Mouse (Mus musculus) limb, embryonic 11.5 days (tissue): ENCODE data around the gene March8. TPM values are rescaled to one million over a fixed set of nuclear protein-coding genes. Genes with fewer than 3 reads are reported as not detected.

Source experiments
- polyA plus RNA-seq: library from polyadenylated mRNA; unstranded; fragments of >200 nt; fragmentation: Nextera tagmentation; extraction: Ambion mirVana; gene quantifications from 2 replicates; pipeline ENCODE4 v1.2.1, GENCODE M21; 2014

March8 gene
- polyA plus RNA-seq, 1 experiment from 2014 or later: 17.0 TPM

Other genes with a start within 250 kb of the March8 start
- 13.4 and 13.8 TPM in 2 replicates for gene Tmcc1, start 144.5 kb upstream of the March8 start, polyA plus RNA-seq
- gene Washc2, start 130.0 kb upstream of the March8 start, polyA plus RNA-seq: 45.7 and 55.5 TPM in 2 replicates
- 6.9 and 7.3 TPM in 2 replicates for gene Zfand4, start 73.8 kb upstream of the March8 start, polyA plus RNA-seq
- 0.75 and 0.98 TPM in 2 replicates for gene Alox5, start 123.2 kb downstream of the March8 start, polyA plus RNA-seq
- not detected in 2 replicates for gene Olfr211, start 151.1 kb downstream of the March8 start, polyA plus RNA-seq
- gene Olfr212, start 168.5 kb downstream of the March8 start, polyA plus RNA-seq: not detected in 2 replicates
- gene Olfr213, start 200.4 kb downstream of the March8 start, polyA plus RNA-seq: not detected in 2 replicates
- gene Gm5580, start 213.1 kb downstream of the March8 start, polyA plus RNA-seq: 0.40 and 0.52 TPM in 2 replicates
- gene Olfr214, start 216.2 kb downstream of the March8 start, polyA plus RNA-seq: not detected in 2 replicates
- not detected in 2 replicates for gene Olfr215, start 246.2 kb downstream of the March8 start, polyA plus RNA-seq